8 mouse cellular contexts compared by ENCODE assay signal in genomic region chr11:35798874-35799273, GRCm38 (mm10). TPM values are rescaled to one million over a fixed set of nuclear protein-coding genes. Genes with fewer than 3 reads are reported as not detected.
DNase-seq lines count a peak whose midpoint lies in the region; ATAC-seq and TF ChIP-seq lines count a peak whose summit lies in the region.

Gene Fbll1 (minus strand): TSS chr11:35798884.

- DNase-seq in gastrocnemius, postnatal 14 days, result peak; percentile 37
- DNase-seq in gastrocnemius, adult 8-10 months (ENCODE audit: low spot score in 2 of 2), result no peak
- peak; percentile 71 for DNase-seq in NIH3T3 (ENCODE audit: low read depth)
- DNase-seq in heart, postnatal 0 days (ENCODE audit: low spot score), result peak; percentile 39
- DNase-seq in kidney, postnatal 36 days, result peak; percentile 51 to 78
- peak; percentile 42 for DNase-seq in lung, postnatal 36 days

- 0 out of 2 replicates have a peak within 1 kb of the TSS, but pooled peaks have one; percentile 1 for H3K27ac ChIP-seq in cortical plate, adult 2 months (ENCODE audit: insufficient read depth, low read length)
- no peak within 1 kb of the TSS for H3K27ac ChIP-seq in heart, postnatal 0 days (ENCODE audit: low read depth)
- no peak within 1 kb of the TSS for H3K27ac ChIP-seq in stomach, embryonic 15.5 days

- H3K4me2 ChIP-seq in heart, postnatal 0 days (ENCODE audit: low read depth, low read length), result peak within 1 kb of the TSS; percentile 43; the same call in 1 of the 2 replicates
- H3K4me2 ChIP-seq in stomach, embryonic 15.5 days, result peak within 1 kb of the TSS; percentile 56

- H3K4me3 ChIP-seq in cortical plate, adult 2 months (ENCODE audit: insufficient read depth, low read length), result peak within 1 kb of the TSS; percentile 48
- peak within 1 kb of the TSS; percentile 18 for H3K4me3 ChIP-seq in heart, postnatal 0 days (ENCODE audit: low read depth, low read length)
- peak within 1 kb of the TSS; percentile 32 for H3K4me3 ChIP-seq in stomach, embryonic 15.5 days (replicated peaks)

- 17% methylated on average over 11 of the region's 11 CpGs for WGBS in heart, postnatal 0 days
- WGBS in stomach, embryonic 15.5 days, result 14% methylated on average over 11 of the region's 11 CpGs

- intact Hi-C loops in gastrocnemius, postnatal 14 days (cut with DNase I; ENCODE audit: low total_unique reads), result no loop called here

- H3K9ac ChIP-seq in heart, postnatal 0 days (replicated peaks; ENCODE audit: low read depth, low read length), result no peak within 1 kb of the TSS
- H3K9ac ChIP-seq in stomach, embryonic 15.5 days, result no peak within 1 kb of the TSS

- no peak; the same call in 1 of the 2 replicates for ATAC-seq in heart, postnatal 0 days (ENCODE audit: insufficient read depth, low read depth)
- ATAC-seq in stomach, embryonic 15.5 days (ENCODE audit: insufficient read depth, low FRiP score, low read depth), result no peak

- H3K9me3 ChIP-seq in heart, postnatal 0 days (replicated peaks; ENCODE audit: control insufficient read depth, low read length), result no peaks in the 10 kb centered on the region
- H3K9me3 ChIP-seq in stomach, embryonic 15.5 days, result no peaks in the 10 kb centered on the region

- no peak for TF ChIP-seq POLR2A in cortical plate, adult 2 months (IDR thresholded peaks at IDR 0.05; ENCODE audit: extremely low read depth, insufficient read depth, low read length)

- no peaks in the 10 kb centered on the region for H3K36me3 ChIP-seq in heart, postnatal 0 days (replicated peaks; ENCODE audit: control insufficient read depth, insufficient read depth, low read length)
- no peaks in the 10 kb centered on the region for H3K36me3 ChIP-seq in stomach, embryonic 15.5 days

- H3K27me3 ChIP-seq in heart, postnatal 0 days (ENCODE audit: control insufficient read depth, insufficient read depth, low read length), result peaks cover 49% of the 10 kb centered on the region
- peaks cover 39% of the 10 kb centered on the region for H3K27me3 ChIP-seq in stomach, embryonic 15.5 days (replicated peaks)

- TF ChIP-seq CTCF in cortical plate, adult 2 months (IDR thresholded peaks at IDR 0.05; ENCODE audit: extremely low read depth, insufficient read depth, low read length), result no peak
- TF ChIP-seq CTCF in heart, postnatal 0 days (IDR thresholded peaks at IDR 0.05; ENCODE audit: low read depth), result no peak

- no peaks in the 10 kb centered on the region for H3K4me1 ChIP-seq in cortical plate, adult 2 months (ENCODE audit: control insufficient read depth, insufficient read depth, low read length)
- no peaks in the 10 kb centered on the region for H3K4me1 ChIP-seq in heart, postnatal 0 days (ENCODE audit: control insufficient read depth, insufficient read depth)
- H3K4me1 ChIP-seq in stomach, embryonic 15.5 days, result peaks cover 9% of the 10 kb centered on the region

- no peak for TF ChIP-seq EP300 in heart, postnatal 0 days (IDR thresholded peaks at IDR 0.05; ENCODE audit: low read depth)

RNA-seq across cellular contexts. Expression of gene Fbll1, which starts in this region (rescaled TPM):
- not detected for total RNA-seq in gastrocnemius, postnatal 14 days (2021)
- not detected for total RNA-seq in gastrocnemius, adult 8-10 months (2022)
- polyA plus RNA-seq in cortical plate, adult 2 months (2012; rRNA removed), result 60.3 and 66.9 TPM in 2 replicates
- not detected in 2 replicates for total RNA-seq in heart, postnatal 0 days (2014; rRNA removed; ENCODE audit: low replicate concordance)
- not detected in 2 replicates for polyA plus RNA-seq in heart, postnatal 0 days (2015; fragmentation: Nextera tagmentation; extraction: Ambion mirVana)
- 0.57 and 0.90 TPM in 2 replicates for polyA plus RNA-seq in stomach, embryonic 15.5 days (2015; fragmentation: Nextera tagmentation; extraction: Ambion mirVana)

Comparison
In these comparisons a context has a peak if more than half of its experiments do, and no peak if none do; other contexts are left out.
1. RNA of gene Fbll1 (polyA plus RNA-seq): 60.3 to 66.9 TPM in cortical plate, adult 2 months; 0.57 to 0.90 TPM in stomach, embryonic 15.5 days and not detected in heart, postnatal 0 days; every median in the first group is over 10 times any median in the second.
2. Peak in DNase-seq in gastrocnemius, postnatal 14 days; RNA of the gene not detected or under 1 TPM.
3. Peak in DNase-seq, H3K4me3 ChIP-seq and H3K4me2 ChIP-seq in heart, postnatal 0 days; RNA of the gene not detected or under 1 TPM.
4. DNase-seq: peak in NIH3T3 (single experiment), kidney, postnatal 36 days (2 of 2) and lung, postnatal 36 days (single experiment); none in gastrocnemius, adult 8-10 months (0 of 2).
5. Peak in every context shown above with its lines, with median percentiles within 50 percentile points of each other: H3K4me3 ChIP-seq.